Mouse (Mus musculus): Measurements from ENCODE around the gene Rnf208.

The Rnf208 gene

DNA sequence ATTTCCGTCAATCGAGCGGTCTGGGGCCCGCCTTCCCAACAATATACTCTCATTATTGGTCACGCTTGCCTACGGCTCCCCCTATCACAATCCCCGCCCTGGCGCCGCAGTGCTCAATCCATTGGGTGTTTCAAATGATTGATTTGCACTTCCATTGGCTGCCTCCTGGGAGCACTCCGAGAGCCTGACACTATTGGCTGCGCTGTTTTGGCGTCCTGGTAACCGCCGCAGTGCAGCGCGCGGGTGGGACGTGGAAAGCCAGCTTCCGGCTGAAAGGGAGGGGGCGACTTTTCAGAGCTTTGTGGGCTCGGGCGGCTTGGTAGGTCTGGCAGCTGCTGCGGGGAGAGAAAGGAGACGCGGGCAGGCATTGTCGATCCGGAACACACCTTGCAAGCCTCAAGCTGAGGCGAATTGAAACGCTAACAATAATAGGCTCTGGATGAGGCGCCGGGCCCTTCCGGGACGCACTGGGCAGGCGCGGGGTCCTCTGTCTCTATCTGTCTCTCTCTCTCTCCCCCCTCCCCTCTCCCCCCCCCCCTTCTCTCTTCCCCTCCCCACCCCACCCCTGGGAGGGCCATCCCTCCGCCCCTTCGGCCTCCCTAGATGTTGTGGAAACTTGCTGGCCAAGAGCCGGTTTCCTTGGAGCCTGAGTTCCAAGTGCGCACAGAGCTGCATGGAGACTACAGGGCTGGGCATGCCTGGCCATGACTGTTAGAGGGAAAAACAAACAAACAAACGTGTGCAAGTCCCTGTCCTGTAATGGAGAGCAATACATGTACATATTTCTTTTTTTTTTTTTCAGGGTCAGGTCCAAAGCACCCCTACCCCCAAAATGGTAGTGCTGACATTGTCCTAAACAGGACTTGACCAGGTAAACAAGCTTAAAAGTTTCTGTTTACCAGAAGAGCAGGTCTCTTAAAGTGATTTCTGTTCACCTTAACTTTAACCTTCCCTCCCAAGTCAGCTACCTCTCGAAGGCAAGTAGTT, 17.0 kb upstream of the Rnf208 start:
- peak; percentile 100 for DNase-seq (ENCODE audit: low spot score in 2 of 2)

GRCm38 (mm10) chr2:25225811-25226379, 16.2 kb upstream of the Rnf208 start:
- no peak for DNase-seq (ENCODE audit: low spot score in 2 of 2)

GRCm38 (mm10) chr2:25226864-25227263, 15.2 kb upstream of the Rnf208 start:
- DNase-seq (ENCODE audit: low spot score in 2 of 2) = peak in 1 of 2 experiments; percentile 68

DNA sequence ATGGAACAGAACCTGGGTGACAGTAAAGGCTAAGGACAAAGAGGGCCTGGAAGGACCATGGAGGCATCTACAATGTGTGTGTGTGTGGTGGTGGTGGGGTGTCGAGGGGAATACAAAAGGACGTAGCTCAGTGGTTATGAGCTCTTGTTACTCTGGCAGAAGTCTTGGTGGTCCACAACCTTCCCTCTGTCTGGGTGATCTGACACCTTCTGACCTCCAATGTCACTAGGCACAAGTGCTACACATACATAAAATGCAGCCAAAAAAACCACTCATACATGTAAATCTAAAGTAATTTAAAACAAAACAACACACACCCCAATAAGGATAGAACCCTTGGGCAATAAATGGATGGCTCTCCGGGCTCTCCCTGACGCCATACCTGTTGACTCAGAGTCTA, 14.6 kb upstream of the Rnf208 start:
- DNase-seq (ENCODE audit: low spot score in 2 of 2) = no peak

DNA sequence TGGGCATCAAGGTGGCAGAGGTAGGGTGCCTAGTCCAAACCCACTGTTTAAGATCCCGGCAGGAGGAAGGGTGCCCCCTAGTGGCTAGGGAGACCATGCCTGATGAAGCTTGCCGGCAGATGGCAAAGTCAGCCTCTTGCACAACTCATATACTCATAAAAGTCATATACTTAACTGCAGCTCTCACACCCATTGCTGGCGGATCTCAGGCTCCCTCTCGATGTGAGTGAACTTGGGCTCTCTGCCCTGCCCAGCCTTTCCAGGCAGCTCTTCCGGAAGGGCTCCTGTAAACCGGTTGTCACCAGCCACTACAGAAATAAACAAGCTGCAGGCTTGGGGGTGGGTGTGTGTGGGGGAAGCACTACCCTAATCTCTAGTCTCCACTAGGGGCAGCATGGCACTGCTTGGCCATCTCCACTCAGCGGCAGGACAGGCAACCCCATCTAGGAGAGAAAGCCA, 13.6 kb upstream of the Rnf208 start:
- DNase-seq (ENCODE audit: low spot score in 2 of 2) = peak in 1 of 2 experiments; percentile 91

DNA sequence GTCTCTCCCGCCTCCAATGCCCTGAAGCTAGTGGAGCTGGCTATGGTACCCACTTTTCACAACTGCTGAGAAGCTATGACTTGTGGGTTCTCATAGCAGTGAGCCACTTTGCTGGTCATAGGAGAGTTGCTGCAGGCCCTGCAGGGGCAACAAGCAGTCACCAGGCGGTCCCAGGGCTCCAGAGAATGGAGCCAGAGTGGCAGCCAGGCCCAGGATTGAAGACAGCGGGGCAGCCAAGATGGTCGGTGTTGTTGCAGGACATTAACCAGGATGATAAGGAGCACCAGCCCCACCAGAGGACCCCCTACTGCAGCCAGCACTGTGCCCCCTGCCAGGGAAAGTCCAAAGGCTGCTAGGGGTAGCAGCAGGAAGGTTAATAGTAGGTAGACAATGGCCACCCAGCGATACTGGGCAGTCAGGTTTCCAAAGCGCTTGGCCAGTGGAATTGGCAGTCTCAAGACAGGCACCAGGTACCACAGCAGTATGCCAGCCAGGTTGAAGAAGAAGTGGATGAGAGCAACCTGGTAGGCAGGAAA, 13.0 kb upstream of the Rnf208 start:
- DNase-seq (ENCODE audit: low spot score in 2 of 2) = no peak

DNA sequence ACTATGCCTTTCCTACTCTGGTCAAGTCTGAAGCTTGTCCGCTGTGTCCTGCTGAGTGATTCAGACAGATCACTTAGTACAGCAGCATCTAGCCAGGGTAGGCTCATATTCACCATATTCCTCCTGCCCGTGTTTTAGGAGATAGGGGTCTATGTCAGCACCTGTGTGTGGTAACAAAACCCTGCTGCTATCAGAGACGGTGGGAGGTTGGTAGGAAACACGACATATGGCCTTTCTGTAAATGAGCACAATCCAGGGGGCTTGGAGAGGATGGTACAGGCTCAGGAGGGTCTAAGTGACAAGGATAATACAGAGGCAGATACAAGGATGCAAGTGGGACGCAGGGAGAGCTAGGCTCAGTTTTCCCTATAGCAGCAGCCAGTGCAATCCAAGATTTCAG, 12.5 kb upstream of the Rnf208 start:
- DNase-seq (ENCODE audit: low spot score in 2 of 2) = no peak

GRCm38 (mm10) chr2:25230581-25230980, 11.5 kb upstream of the Rnf208 start:
- DNase-seq (ENCODE audit: low spot score in 2 of 2) = no peak

GRCm38 (mm10) chr2:25231038-25231437, 11.0 kb upstream of the Rnf208 start:
- no peak for DNase-seq (ENCODE audit: low spot score in 2 of 2)

GRCm38 (mm10) chr2:25233421-25233820, 8.6 kb upstream of the Rnf208 start:
- no peak for DNase-seq (ENCODE audit: low spot score in 2 of 2)

DNA sequence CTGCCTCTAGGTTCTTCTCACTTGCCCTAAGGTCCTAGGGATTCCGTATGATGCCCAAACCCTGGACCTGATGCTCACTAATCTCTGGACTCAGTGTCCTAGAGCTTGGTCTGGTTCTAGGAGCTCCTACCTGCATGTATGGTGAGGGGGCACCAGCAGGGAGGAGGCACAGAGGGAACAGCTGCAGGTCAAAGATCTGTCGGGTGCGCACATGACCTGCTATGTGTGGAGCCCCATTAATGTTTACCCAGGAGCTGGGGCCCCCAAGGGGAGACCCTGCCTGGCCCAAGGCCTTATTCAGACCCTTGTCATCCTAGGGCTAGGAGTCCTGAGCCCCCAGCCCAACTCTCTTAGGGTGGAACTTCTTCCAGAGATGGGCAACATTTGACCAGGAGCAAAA, 8.0 kb upstream of the Rnf208 start, which contains the start of gene Slc34a3:
Slc34a3 (minus strand) TSS at position 315 of the 400 bp plus-strand sequence.
- DNase-seq (ENCODE audit: low spot score in 2 of 2) = no peak

DNA sequence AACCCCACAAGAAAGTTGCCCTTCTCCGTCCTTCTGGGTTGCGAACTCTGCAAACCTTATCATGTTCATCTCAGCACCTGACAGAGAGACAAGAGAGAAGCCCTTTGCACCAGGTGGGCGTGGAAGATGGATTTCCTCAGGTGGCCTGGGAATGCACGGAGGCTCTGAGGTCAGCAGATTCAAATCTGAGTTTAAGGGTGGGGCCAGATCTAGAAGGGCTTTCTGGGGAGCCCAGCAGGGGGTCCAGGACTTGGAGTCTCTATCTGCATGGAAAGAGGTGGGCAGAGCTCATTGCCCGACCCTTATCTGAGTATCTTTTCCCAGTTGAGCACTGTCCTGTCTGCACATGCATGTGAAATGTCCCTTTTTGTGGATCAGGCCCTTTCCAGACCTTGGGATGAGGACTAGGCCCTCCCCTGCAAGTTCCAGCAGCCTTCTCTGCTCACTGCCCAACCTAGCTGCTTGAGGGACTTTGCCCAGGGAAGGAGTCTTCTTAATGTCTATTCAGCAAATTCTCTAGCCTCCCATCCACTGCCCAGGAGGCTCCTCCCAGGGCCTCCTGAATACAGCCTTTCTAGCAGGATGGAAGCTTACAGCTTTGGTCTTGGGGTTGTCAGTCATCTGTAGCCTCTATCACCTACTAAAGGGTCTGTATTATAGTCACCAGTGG, 7.4 kb upstream of the Rnf208 start:
- no peak for DNase-seq (ENCODE audit: low spot score in 2 of 2)

- no peak for DNase-seq (ENCODE audit: low spot score in 2 of 2)
Measured at GRCm38 (mm10) chr2:25236614-25237013, 5.4 kb upstream of the Rnf208 start, which contains the start of gene Rnf224. Gene Rnf224, minus strand, starts transcription at chr2:25236787.

DNA sequence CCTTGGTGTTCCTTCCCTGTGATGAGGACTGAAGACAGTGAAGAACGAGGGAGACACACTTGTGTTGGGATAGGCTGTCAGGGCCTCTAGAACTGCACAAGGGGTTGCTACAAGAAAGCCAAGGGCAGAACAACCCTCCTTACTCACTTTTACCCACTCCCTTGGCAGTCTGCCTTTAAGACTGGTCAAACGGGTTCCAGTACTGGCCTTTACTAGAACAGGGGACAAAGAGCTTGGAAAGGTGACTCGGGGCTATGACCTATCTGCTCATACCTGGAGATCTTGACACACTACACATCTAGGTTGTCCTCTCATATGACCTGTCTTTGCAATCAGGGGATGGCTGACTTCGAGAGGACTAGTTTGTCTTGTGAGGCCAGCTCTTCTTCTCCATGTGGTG, 4.5 kb upstream of the Rnf208 start:
- DNase-seq (ENCODE audit: low spot score in 2 of 2) = no peak

DNA sequence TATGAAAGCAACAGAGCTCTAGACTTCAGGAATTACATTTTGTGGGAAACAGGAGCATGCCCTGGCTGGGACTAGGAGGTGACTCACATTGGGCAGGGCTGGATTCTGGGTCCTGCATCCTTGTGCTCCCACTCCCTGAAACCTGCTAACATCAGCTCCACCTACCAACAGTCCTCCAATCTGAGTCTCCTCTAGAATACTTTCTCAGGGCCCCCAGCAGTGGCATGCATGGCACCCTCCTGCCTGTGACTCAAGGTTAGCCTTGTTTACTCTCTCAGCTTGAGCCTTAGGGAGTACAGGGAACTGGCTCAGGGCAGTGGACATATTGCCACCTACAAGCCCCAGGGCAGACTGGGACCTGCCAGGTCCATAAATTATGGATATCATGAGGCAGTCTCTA, 3.9 kb upstream of the Rnf208 start:
- DNase-seq (ENCODE audit: low spot score in 2 of 2) = no peak

DNA sequence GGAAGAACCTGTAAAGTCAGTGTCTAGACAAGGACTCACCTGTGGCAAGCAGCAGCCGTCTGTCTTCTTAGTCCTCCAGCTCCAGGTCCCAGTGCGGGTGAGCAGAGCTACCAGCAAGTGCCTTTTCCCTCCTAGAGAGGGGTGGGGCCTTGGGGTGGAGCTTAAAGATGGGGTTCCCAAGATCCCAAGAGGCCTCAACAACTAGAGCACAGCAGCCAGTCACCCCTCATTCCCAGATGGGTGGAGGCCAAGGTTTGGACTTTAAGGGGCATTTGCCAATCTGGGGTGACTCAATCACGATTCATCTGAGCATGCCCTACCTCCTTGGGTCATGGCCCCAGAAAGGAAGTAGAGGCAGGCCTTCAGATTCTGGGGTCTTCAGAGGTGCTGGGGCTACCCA, 2.3 kb upstream of the Rnf208 start:
- no peak for DNase-seq (ENCODE audit: low spot score in 2 of 2)

GRCm38 (mm10) chr2:25240310-25240709, 1.7 kb upstream of the Rnf208 start:
- no peak for DNase-seq (ENCODE audit: low spot score in 2 of 2)

GRCm38 (mm10) chr2:25240723-25241437, 1.2 kb upstream of the Rnf208 start:
- DNase-seq (ENCODE audit: low spot score in 2 of 2) = peak in 1 of 2 experiments; percentile 77

DNA sequence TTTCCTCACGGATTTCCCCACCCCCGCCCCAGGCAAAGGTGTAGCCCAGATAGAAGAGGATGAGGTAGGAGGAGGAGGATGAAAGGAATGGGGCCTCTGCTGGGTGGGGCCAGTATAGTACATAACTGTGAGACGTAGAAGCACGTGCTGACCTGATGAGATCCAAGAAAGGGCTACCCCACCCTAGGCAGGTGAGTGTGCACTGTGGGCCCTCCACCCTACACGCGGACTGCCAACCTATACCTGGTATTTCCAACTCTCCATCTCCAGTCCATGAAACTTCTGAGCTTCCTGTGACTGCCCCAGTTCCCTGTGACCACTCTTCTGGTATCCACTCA, 648 bp upstream of the Rnf208 start:
- no peak for DNase-seq (ENCODE audit: low spot score in 2 of 2)

DNA sequence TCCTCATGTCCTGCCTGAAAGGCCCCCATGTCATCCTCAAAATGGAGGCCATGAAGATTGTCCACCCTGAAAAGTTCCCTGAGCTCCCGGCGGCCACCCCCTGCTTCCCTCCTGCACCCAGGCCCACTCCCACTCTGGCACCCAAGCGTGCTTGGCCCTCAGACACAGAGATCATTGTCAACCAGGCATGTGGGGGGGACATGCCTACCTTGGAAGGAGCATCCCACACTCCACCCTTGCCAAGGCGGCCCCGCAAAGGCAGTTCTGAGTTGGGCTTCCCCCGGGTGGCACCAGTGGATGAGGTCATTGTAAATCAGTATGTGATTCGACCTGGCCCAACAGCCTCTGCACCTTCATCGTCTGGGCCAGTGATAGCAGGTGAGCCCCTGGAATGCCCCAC, 1.3 kb downstream of the Rnf208 start:
- no peak for DNase-seq (ENCODE audit: low spot score in 2 of 2)

- DNase-seq (ENCODE audit: low spot score in 2 of 2) = no peak
Measured at GRCm38 (mm10) chr2:25244144-25244543, 2.1 kb downstream of the Rnf208 start.
